Mouse (Mus musculus): ENCODE data around the gene Gm17409. TPM values are rescaled to one million over a fixed set of nuclear protein-coding genes. Genes with fewer than 3 reads are reported as not detected.

The Gm17409 gene
- total and polyA plus RNA-seq, 2 experiments = not detected

DNA sequence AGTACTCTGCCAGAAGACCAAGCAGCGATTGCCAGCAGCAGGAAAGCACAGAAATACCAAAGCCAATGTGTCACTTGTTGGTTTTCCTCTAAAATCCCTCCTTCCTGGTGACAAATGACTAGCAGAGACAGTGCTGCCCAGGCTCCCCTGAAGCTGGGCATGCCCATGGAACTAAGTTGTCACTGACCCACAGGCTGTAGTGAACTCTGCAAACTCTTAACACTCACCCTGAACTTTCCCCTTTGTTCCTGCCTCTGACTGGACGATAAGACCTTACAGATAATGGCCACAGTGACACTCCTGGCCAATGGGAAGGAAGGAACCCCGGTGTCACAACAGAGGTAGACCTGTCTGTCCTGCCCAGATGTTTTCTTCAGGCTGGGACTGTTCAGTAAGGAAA lies 43.3 kb downstream of the Gm17409 start:
- peak; percentile 97 for DNase-seq (ENCODE audit: extremely low read depth, low read depth, low spot score)
- Histone ChIP-seq H3K36me3 (ENCODE audit: control insufficient read depth, insufficient read depth, low read length) (no peaks in the 10 kb centered on the region; the same call in 1 of the 2 replicates), H3K4me1 (ENCODE audit: control insufficient read depth, insufficient read depth, low read length) (peaks cover 16% of the 10 kb centered on the region), H3K79me2 (ENCODE audit: control insufficient read depth, insufficient read depth, low read length) (peaks cover 30% of the 10 kb centered on the region), H3K27ac (replicated peaks; ENCODE audit: insufficient read depth, low read depth, low read length) (peak overlapping the region; percentile 49; the same call in 1 of the 2 replicates), H3K9ac (ENCODE audit: low read depth, low read length) (no peak overlapping the region), H3K27me3 (ENCODE audit: control insufficient read depth, insufficient read depth, low read length) (no peaks in the 10 kb centered on the region), H3K4me3 (ENCODE audit: insufficient read depth, low read depth, low read length) (no peak overlapping the region)
- TF ChIP-seq POLR2A (IDR thresholded peaks at IDR 0.05; ENCODE audit: extremely low read depth, insufficient read depth, low read length) = no peak
- TF ChIP-seq CTCF (IDR thresholded peaks at IDR 0.05; ENCODE audit: low read depth, low read length) = no peak
- WGBS = 8% methylated on average over 3 of the region's 3 CpGs

DNA sequence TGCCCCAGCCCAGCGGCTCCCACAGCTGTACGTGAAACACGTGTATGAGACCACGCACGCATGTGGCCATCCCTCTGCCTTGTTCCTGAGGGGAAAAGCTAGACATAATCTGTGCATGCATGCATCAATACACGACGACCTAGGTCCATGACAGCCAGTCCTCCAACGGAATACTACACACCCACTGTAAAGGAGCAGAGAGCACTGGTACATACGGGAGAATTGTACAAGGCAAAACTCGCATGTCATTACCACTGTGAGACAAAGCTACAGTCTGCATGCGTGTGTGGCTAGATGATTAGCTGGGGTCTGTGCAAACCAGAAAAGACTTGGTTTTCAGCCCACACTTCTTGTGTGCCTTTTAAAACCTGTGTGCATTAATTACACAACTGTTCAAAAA lies 44.6 kb downstream of the Gm17409 start:
- Histone ChIP-seq H3K27me3 (ENCODE audit: control insufficient read depth, insufficient read depth, low read length) (no peaks in the 10 kb centered on the region), H3K27ac (replicated peaks; ENCODE audit: insufficient read depth, low read depth, low read length) (no peak overlapping the region), H3K9ac (ENCODE audit: low read depth, low read length) (no peak overlapping the region), H3K79me2 (ENCODE audit: control insufficient read depth, insufficient read depth, low read length) (peaks cover 32% of the 10 kb centered on the region), H3K4me1 (ENCODE audit: control insufficient read depth, insufficient read depth, low read length) (peaks cover 16% of the 10 kb centered on the region), H3K4me3 (ENCODE audit: insufficient read depth, low read depth, low read length) (no peak overlapping the region), H3K36me3 (ENCODE audit: control insufficient read depth, insufficient read depth, low read length) (no peaks in the 10 kb centered on the region; the same call in 1 of the 2 replicates)
- DNase-seq (ENCODE audit: extremely low read depth, low read depth, low spot score) = no peak
- TF ChIP-seq POLR2A (IDR thresholded peaks at IDR 0.05; ENCODE audit: extremely low read depth, insufficient read depth, low read length) (no peak), CTCF (IDR thresholded peaks at IDR 0.05; ENCODE audit: low read depth, low read length) (no peak)
- WGBS = 93% methylated on average over 11 of the region's 11 CpGs

DNA sequence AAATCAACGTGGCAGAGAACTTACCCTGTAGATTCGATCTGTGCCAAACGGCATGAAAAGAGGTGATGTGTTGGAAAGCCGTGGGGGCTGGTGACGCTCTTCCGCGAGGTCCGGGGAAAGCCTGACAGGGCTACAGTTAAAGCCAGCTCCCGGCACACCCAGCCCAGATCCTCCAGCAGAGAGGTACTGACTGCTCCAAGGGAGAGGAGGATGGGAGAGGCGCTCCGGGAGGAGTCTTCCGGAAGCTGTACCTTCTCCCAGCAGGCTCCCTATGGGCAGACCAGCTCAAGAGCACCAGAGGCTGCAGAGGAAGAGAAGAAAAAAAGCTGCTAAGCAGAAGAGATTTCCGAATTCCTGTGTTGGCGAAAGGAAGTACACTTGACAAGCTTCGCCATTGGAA lies 46.1 kb downstream of the Gm17409 start:
- no peaks in the 10 kb centered on the region for H3K27me3 ChIP-seq (ENCODE audit: control insufficient read depth, insufficient read depth, low read length)
- peak overlapping the region; percentile 46 for H3K9ac ChIP-seq (ENCODE audit: low read depth, low read length)
- peak overlapping the region; percentile 35 for H3K4me3 ChIP-seq (ENCODE audit: insufficient read depth, low read depth, low read length)
- no peaks in the 10 kb centered on the region; the same call in 1 of the 2 replicates for H3K36me3 ChIP-seq (ENCODE audit: control insufficient read depth, insufficient read depth, low read length)
- WGBS = 63% methylated on average over 15 of the region's 15 CpGs
- DNase-seq (ENCODE audit: extremely low read depth, low read depth, low spot score) = no peak
- no peak overlapping the region; the same call in none of the 2 replicates for H3K27ac ChIP-seq (replicated peaks; ENCODE audit: insufficient read depth, low read depth, low read length)
- H3K4me1 ChIP-seq (ENCODE audit: control insufficient read depth, insufficient read depth, low read length) = peaks cover 16% of the 10 kb centered on the region
- no peak for TF ChIP-seq POLR2A (IDR thresholded peaks at IDR 0.05; ENCODE audit: extremely low read depth, insufficient read depth, low read length)
- no peak for TF ChIP-seq CTCF (IDR thresholded peaks at IDR 0.05; ENCODE audit: low read depth, low read length)
- H3K79me2 ChIP-seq (ENCODE audit: control insufficient read depth, insufficient read depth, low read length) = peaks cover 28% of the 10 kb centered on the region

DNA sequence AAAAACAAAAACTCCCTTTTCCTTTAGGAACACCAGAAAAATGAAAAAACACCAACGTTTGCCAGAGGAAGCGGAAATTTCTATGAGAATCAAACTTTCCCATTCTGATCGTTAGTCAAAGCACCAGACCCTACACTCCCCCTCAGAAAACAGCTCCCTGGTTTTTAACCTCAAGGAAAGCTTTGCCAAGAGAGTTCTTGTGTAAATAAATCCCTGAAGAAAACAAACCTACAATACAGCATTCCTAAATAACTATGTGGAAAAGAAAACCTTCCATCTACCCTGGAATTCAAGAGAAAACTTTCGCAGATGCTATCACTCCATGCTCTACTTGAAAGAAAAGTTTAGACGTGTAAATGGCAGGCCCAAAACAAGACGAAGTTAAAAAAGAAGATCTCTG lies 47.0 kb downstream of the Gm17409 start:
- no peak overlapping the region for H3K9ac ChIP-seq (ENCODE audit: low read depth, low read length)
- H3K27ac ChIP-seq (replicated peaks; ENCODE audit: insufficient read depth, low read depth, low read length) = 0 out of 2 replicates have a peak overlapping the region, but pooled peaks have one; percentile 37
- DNase-seq (ENCODE audit: extremely low read depth, low read depth, low spot score) = no peak
- peaks cover 14% of the 10 kb centered on the region for H3K4me1 ChIP-seq (ENCODE audit: control insufficient read depth, insufficient read depth, low read length)
- no peak for TF ChIP-seq CTCF (IDR thresholded peaks at IDR 0.05; ENCODE audit: low read depth, low read length)
- TF ChIP-seq POLR2A (IDR thresholded peaks at IDR 0.05; ENCODE audit: extremely low read depth, insufficient read depth, low read length) = no peak
- H3K27me3 ChIP-seq (ENCODE audit: control insufficient read depth, insufficient read depth, low read length) = no peaks in the 10 kb centered on the region
- H3K4me3 ChIP-seq (ENCODE audit: insufficient read depth, low read depth, low read length) = no peak overlapping the region
- no peaks in the 10 kb centered on the region; the same call in 1 of the 2 replicates for H3K36me3 ChIP-seq (ENCODE audit: control insufficient read depth, insufficient read depth, low read length)
- H3K79me2 ChIP-seq (ENCODE audit: control insufficient read depth, insufficient read depth, low read length) = peaks cover 27% of the 10 kb centered on the region
- WGBS = 62% methylated on average over 6 of the region's 6 CpGs

DNA sequence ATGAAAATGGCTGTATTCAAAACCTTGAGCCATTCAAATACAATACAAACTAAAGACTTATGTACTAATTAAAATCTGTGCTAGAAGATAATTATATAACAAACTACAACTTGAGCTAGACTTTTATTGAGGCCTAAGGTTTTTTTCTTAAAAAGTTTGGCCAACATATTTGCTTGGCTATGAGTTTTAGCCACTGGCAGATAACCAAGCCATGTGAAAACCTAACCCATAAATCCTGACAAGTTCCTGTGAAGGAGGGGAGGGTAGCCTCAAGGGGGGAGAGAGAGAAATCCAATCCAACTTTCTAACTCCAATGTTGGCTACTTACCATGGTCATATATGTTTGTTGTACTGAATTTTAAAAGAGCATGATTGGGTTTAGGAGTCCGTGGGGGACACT lies 48.6 kb downstream of the Gm17409 start:
- Histone ChIP-seq H3K4me1 (ENCODE audit: control insufficient read depth, insufficient read depth, low read length) (peaks cover 9% of the 10 kb centered on the region), H3K27ac (replicated peaks; ENCODE audit: insufficient read depth, low read depth, low read length) (no peak overlapping the region), H3K27me3 (ENCODE audit: control insufficient read depth, insufficient read depth, low read length) (no peaks in the 10 kb centered on the region), H3K79me2 (ENCODE audit: control insufficient read depth, insufficient read depth, low read length) (peaks cover 38% of the 10 kb centered on the region), H3K36me3 (ENCODE audit: control insufficient read depth, insufficient read depth, low read length) (no peaks in the 10 kb centered on the region; the same call in 1 of the 2 replicates), H3K9ac (ENCODE audit: low read depth, low read length) (no peak overlapping the region), H3K4me3 (ENCODE audit: insufficient read depth, low read depth, low read length) (no peak overlapping the region)
- no peak for DNase-seq (ENCODE audit: extremely low read depth, low read depth, low spot score)
- TF ChIP-seq POLR2A (IDR thresholded peaks at IDR 0.05; ENCODE audit: extremely low read depth, insufficient read depth, low read length) (no peak), CTCF (IDR thresholded peaks at IDR 0.05; ENCODE audit: low read depth, low read length) (no peak)
- WGBS = 90% methylated on average over 1 of the region's 1 CpGs

Other genes with a start within 250 kb of the Gm17409 start
- gene Acvr1c, start 112.2 kb upstream of the Gm17409 start, total RNA-seq (2014; rRNA removed) = 0.09 and 0.13 TPM in 2 replicates
- not detected in 2 replicates for gene Acvr1c, start 112.2 kb upstream of the Gm17409 start, polyA plus RNA-seq (2012; rRNA removed)
- 8.4 and 9.0 TPM in 2 replicates for gene Acvr1, start 97.0 kb downstream of the Gm17409 start, total RNA-seq (2014; rRNA removed)
- 4.3 and 5.7 TPM in 2 replicates for gene Acvr1, start 97.0 kb downstream of the Gm17409 start, polyA plus RNA-seq (2012; rRNA removed)
- 1,501 and 1,754 TPM in 2 replicates for gene Upp2, start 97.2 kb downstream of the Gm17409 start, total RNA-seq (2014; rRNA removed)
- gene Upp2, start 97.2 kb downstream of the Gm17409 start, polyA plus RNA-seq (2012; rRNA removed) = 105 and 134 TPM in 2 replicates